Mouse (Mus musculus) liver, embryonic 11.5 days (tissue): ENCODE data around the gene Cmtm7. TPM values are rescaled to one million over a fixed set of nuclear protein-coding genes. Genes with fewer than 3 reads are reported as not detected.

Experiments
- ATAC-seq: fragments of 200-750 bp; cut with Nextera tagmentation; replicated peaks from 2 replicates; pipeline ENCODE4 v1.8.0; 2017; ENCODE audit warnings: moderate number of reproducible peaks, mild to moderate bottlenecking, moderate TSS enrichment, moderate library complexity; ENCODE audit not compliant: low FRiP score
- DNase-seq: peaks from one replicate; pipeline ENCODE4 v3.0.0-alpha.2; 2017; ENCODE audit warnings: low spot score
- H3K27ac ChIP-seq: fragments of 300-500 bp; sonication (generic); 2 replicates; pipeline ENCODE4 v1.5.1; 2014; ENCODE audit warnings: mild to moderate bottlenecking, low read depth, low read length, control low read depth
- H3K27me3 ChIP-seq: fragments of 300-500 bp; sonication (generic); replicated peaks from 2 replicates; pipeline ENCODE4 v1.6.1; 2014; ENCODE audit warnings: low read length, mixed read lengths; ENCODE audit not compliant: control insufficient read depth, insufficient read depth
- H3K36me3 ChIP-seq: fragments of 300-500 bp; sonication (generic); 2 replicates; pipeline ENCODE4 v1.6.1; 2014; ENCODE audit warnings: mild to moderate bottlenecking, low read length, moderate library complexity, mixed read lengths; ENCODE audit not compliant: control insufficient read depth, insufficient read depth
- H3K4me1 ChIP-seq: fragments of 300-500 bp; sonication (generic); replicated peaks from 2 replicates; pipeline ENCODE4 v1.6.1; 2014; ENCODE audit warnings: low read length, mixed read lengths; ENCODE audit not compliant: control insufficient read depth, insufficient read depth
- H3K4me2 ChIP-seq: fragments of 300-500 bp; sonication (generic); 2 replicates; pipeline ENCODE4 v1.6.1; 2014; ENCODE audit warnings: mild to moderate bottlenecking, control low read depth, moderate library complexity
- H3K4me3 ChIP-seq: fragments of 300-500 bp; sonication (generic); 2 replicates; pipeline ENCODE4 v1.5.1; 2014; ENCODE audit warnings: low read depth, low read length, control low read depth
- H3K9ac ChIP-seq: fragments of 300-500 bp; sonication (generic); 2 replicates; pipeline ENCODE4 v1.6.1; 2014; ENCODE audit warnings: low read depth, low read length, control low read depth
- H3K9me3 ChIP-seq: fragments of 300-500 bp; sonication (generic); 2 replicates; pipeline ENCODE4 v1.6.1; 2016; ENCODE audit warnings: low read length, inconsistent platforms, mixed read lengths; ENCODE audit not compliant: control insufficient read depth
- WGBS: fragments of 180-500 bp; shearing (Covaris S2); extraction: QIAGEN DNeasy Blood & Tissue Kit; methylation state at CpG from one replicate; pipeline ENCODE4 v1.1.7; 2014; 5-methylcytosine and 5-hydroxymethylcytosine counted together
- polyA plus RNA-seq: library from polyadenylated mRNA; unstranded; fragments of >200 nt; fragmentation: Nextera tagmentation; extraction: Ambion mirVana; gene quantifications from 2 replicates; pipeline ENCODE4 v1.2.1, GENCODE M21; 2014

The Cmtm7 gene
- polyA plus RNA-seq = 93.7 and 99.4 TPM in 2 replicates

- Histone ChIP-seq H3K27me3 (no peaks in the 10 kb centered on the region), H3K36me3 (no peaks in the 10 kb centered on the region), H3K4me3 (peak within 1 kb of the TSS; percentile 71), H3K9ac (peak within 1 kb of the TSS; percentile 75), H3K9me3 (no peaks in the 10 kb centered on the region), H3K27ac (peak within 1 kb of the TSS; percentile 81), H3K4me2 (peak within 1 kb of the TSS; percentile 98), H3K4me1 (peaks cover 21% of the 10 kb centered on the region)
- under 1% methylated on average over 50 of the region's 54 CpGs for WGBS
- DNase-seq = peak; percentile 81
- peak; percentile 77 for ATAC-seq
Measured at GRCm38 (mm10) chr9:114781526-114782212, at the start of gene Cmtm7. Gene Cmtm7, minus strand, starts transcription at chr9:114781856.

DNA sequence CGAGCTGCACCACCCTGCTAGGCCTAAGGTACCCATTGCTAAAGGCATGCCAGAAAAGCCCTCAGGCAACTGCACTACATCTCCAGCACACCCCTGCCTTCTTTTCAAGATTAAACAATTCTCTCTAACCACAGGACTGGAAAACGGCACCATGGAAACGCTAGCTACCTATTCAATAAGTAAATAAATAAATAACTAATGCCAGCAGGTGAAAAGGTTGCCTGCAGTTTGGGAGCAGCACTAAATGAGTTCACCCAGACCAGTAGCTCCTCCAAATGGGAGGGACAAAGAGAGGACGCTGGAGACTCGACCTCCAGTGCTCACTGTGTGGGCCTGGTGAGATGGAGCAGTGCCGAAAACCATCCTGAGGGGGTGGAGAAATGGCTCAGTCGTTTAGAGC is 48.7 kb upstream of the Cmtm7 start:
- Histone ChIP-seq H3K4me2 (no peak overlapping the region), H3K4me1 (no peaks in the 10 kb centered on the region; the same call in 1 of the 2 replicates), H3K36me3 (no peaks in the 10 kb centered on the region; the same call in 1 of the 2 replicates), H3K27me3 (no peaks in the 10 kb centered on the region), H3K9me3 (no peaks in the 10 kb centered on the region), H3K27ac (no peak overlapping the region), H3K4me3 (no peak overlapping the region), H3K9ac (no peak overlapping the region)
- WGBS = 61% methylated on average over 7 of the region's 7 CpGs
- ATAC-seq (no peak), DNase-seq (no peak)

- no peak overlapping the region for H3K4me3 ChIP-seq
- no peaks in the 10 kb centered on the region for H3K9me3 ChIP-seq
- no peaks in the 10 kb centered on the region for H3K27me3 ChIP-seq
- no peak overlapping the region for H3K9ac ChIP-seq
- H3K36me3 ChIP-seq = no peaks in the 10 kb centered on the region; the same call in 1 of the 2 replicates
- no peak overlapping the region for H3K4me2 ChIP-seq
- H3K4me1 ChIP-seq = no peaks in the 10 kb centered on the region; the same call in 1 of the 2 replicates
- ATAC-seq (no peak), DNase-seq (no peak)
- H3K27ac ChIP-seq = no peak overlapping the region
- 84% methylated on average over 8 of the region's 8 CpGs for WGBS
Measured at GRCm38 (mm10) chr9:114829669-114830068, 48.0 kb upstream of the Cmtm7 start.

- H3K4me1 ChIP-seq = no peaks in the 10 kb centered on the region; the same call in 1 of the 2 replicates
- DNase-seq (no peak), ATAC-seq (no peak)
- no peak overlapping the region for H3K4me2 ChIP-seq
- H3K36me3 ChIP-seq = no peaks in the 10 kb centered on the region; the same call in 1 of the 2 replicates
- no peak overlapping the region for H3K9ac ChIP-seq
- WGBS = 92% methylated on average over 6 of the region's 6 CpGs
- no peaks in the 10 kb centered on the region for H3K27me3 ChIP-seq
- no peak overlapping the region for H3K27ac ChIP-seq
- H3K4me3 ChIP-seq = no peak overlapping the region
- H3K9me3 ChIP-seq = no peaks in the 10 kb centered on the region
Measured at GRCm38 (mm10) chr9:114828377-114828776, 46.7 kb upstream of the Cmtm7 start.

DNA sequence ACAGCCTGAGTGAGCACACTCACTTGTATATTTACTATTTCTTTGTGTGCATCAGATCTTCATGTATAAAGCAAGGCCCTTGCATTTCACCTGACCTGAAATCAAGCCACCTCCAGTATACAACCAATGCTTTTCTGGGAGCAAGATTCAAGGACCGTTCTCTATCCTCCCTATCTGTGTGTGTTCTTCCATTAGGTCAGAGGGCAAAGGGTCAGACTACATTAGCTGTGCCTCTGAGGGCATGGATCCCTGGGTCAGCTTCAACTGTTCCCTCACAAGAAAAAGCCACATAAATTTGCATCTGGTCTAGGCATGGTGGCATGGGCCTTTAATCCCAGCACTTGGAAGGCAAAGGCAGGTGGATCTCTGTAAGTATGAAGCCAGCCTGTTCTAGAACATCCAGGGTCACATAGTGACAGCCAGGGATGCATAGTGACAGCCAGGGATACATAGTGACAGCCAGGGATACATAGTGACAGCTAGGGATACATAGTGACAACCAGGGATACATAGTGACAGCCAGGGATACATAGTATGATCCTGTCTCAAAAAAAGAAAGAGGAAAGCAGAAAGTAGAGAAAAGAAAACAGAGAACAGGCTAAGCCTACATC is 45.7 kb upstream of the Cmtm7 start:
- Histone ChIP-seq H3K9me3 (no peaks in the 10 kb centered on the region), H3K9ac (no peak overlapping the region), H3K4me2 (no peak overlapping the region), H3K4me1 (no peaks in the 10 kb centered on the region; the same call in 1 of the 2 replicates), H3K27ac (no peak overlapping the region), H3K36me3 (no peaks in the 10 kb centered on the region), H3K27me3 (no peaks in the 10 kb centered on the region), H3K4me3 (no peak overlapping the region)
- 67% methylated on average over 1 of the region's 1 CpGs for WGBS
- ATAC-seq = no peak
- DNase-seq = no peak

DNA sequence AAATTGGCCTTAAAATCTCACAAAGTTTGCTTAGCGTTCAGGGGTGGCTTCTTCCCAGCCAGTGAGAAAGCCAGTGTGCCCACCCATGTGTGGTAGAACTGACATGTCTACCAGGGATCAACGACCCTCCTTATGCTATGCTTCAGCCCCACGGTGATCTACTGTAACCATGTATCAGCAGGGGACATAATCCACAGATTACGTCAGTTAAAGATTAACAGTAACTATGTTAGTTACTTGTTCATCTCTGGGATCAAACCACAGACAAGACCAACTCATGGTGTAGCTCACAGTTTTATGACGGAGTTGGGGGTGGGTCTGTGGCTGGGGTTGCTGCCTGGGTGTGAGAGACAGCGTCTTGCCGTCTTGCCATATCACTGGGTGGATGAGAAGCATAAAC is 42.5 kb upstream of the Cmtm7 start:
- 83% methylated on average over 7 of the region's 7 CpGs for WGBS
- no peak for ATAC-seq
- DNase-seq = no peak
- H3K4me3 ChIP-seq = no peak overlapping the region
- no peaks in the 10 kb centered on the region for H3K9me3 ChIP-seq
- H3K4me2 ChIP-seq = no peak overlapping the region
- H3K27ac ChIP-seq = no peak overlapping the region
- H3K36me3 ChIP-seq = no peaks in the 10 kb centered on the region
- no peak overlapping the region for H3K9ac ChIP-seq
- no peaks in the 10 kb centered on the region for H3K27me3 ChIP-seq
- no peaks in the 10 kb centered on the region for H3K4me1 ChIP-seq

- no peak for ATAC-seq
- no peak overlapping the region for H3K4me2 ChIP-seq
- no peak overlapping the region for H3K4me3 ChIP-seq
- H3K9ac ChIP-seq = no peak overlapping the region
- H3K4me1 ChIP-seq = no peaks in the 10 kb centered on the region
- no peaks in the 10 kb centered on the region for H3K27me3 ChIP-seq
- 89% methylated on average over 15 of the region's 15 CpGs for WGBS
- DNase-seq = no peak
- no peak overlapping the region for H3K27ac ChIP-seq
- no peaks in the 10 kb centered on the region for H3K36me3 ChIP-seq
- H3K9me3 ChIP-seq = no peaks in the 10 kb centered on the region
Measured at GRCm38 (mm10) chr9:114821548-114822289, 40.1 kb upstream of the Cmtm7 start.

GRCm38 (mm10) chr9:114818918-114819317 is 37.3 kb upstream of the Cmtm7 start:
- WGBS = 80% methylated on average over 3 of the region's 3 CpGs

More at GRCm38 (mm10) chr9:114818918-114819317, 37.3 kb upstream of the Cmtm7 start:
- Histone ChIP-seq H3K27ac (no peak overlapping the region), H3K27me3 (no peaks in the 10 kb centered on the region), H3K9ac (no peak overlapping the region), H3K4me3 (no peak overlapping the region), H3K9me3 (no peaks in the 10 kb centered on the region), H3K4me2 (no peak overlapping the region), H3K4me1 (no peaks in the 10 kb centered on the region), H3K36me3 (no peaks in the 10 kb centered on the region)
- DNase-seq (no peak), ATAC-seq (no peak)
